Mouse (Mus musculus) adrenal gland, adult 18-20 months (tissue): ENCODE data around the gene Qsox2. TPM values are rescaled to one million over a fixed set of nuclear protein-coding genes. Genes with fewer than 3 reads are reported as not detected.

Experiments
- DNase-seq, 2 experiments: peaks; one replicate each; pipeline ENCODE4 v3.0.0; 2021 to 2022; ENCODE audit warnings: low spot score in 2 of 2
- total RNA-seq, 2 experiments: library from RNA; stranded (reverse); gene quantifications; 1 replicate in 1 of 2; 2 replicates in 1 of 2; pipeline ENCODE4 v1.2.3; 2021

The Qsox2 gene
- total RNA-seq, 2 experiments from 2014 or later, result 16.0 to 17.9 TPM

DNA sequence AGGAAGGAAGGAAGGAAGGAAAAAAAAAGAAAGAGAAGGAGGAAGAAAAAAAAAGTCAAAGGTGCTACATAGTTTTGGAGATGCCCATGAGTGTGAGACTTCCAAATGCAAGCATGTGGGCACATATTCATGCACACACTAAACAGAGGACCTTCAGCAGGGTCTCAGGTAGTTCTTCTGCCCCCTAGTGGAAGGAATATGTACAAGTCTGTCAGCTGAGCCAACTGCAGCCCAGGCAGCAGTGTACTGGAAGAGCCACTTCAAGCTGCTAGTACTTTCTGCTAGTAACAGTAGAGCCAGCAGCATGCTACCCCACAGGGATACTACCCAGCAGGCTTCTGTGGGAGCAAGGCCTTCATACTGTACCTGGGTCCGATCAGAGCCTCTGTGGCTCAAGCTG, 9.5 kb downstream of the Qsox2 start:
- DNase-seq, result peak in 1 of 2 experiments; percentile 12

DNA sequence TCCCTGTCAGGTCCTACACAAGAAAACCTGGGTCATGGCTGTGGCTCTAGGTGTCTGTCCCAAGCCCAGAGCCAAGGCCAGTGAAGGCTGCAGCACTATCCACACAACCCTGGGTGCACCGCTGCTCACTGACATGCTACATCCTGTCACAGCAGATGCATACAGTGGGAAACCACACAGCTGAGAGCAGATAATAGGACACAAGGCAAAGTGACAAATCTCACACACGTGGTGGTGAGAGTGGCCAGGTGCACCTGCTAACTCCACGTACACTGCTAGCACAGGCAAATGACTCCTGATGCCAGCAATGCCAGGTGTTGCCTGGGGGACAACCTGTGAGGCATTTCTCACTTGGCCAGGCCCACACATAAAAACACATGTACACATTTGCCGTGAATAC, 12.1 kb downstream of the Qsox2 start:
- DNase-seq, result no peak

DNA sequence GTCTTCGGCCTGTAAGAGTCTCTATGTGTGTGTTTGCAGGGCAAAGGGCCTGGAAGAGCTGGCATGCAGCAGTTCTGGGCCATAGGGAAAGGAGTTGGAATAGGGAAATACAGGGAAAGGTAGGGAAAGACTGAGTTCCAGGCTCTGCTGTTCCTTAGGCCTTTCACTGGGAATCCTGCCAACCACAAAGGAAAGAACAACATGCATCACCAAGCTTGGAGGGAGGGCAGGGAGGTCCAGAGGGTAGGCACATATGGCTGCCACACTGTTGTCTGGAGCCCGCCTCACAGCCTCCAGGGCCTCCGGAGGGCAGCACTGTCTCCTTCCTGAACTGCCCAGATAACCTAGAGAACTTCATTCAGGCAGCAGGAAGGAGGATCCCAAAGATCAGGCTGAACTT, 13.4 kb downstream of the Qsox2 start:
- no peak for DNase-seq

DNA sequence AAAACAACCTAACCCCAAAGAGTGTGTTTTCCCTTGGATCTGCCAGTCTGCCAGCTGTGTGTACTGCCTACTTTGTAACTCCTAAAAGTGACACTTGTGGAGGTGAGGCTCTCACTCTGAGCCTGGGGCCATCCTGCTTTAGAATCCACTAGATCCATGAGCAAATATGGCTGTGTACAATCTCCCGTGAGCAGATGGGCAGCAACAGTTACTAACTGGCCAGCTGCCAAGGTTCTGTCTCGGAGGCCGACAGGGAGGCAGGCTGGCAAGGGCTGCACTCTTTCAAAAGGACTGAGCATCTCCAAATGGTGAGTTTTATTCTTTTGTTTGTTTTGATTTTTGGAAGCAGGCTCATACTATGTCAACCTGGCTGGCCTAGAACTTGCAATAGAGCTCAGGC, 22.8 kb downstream of the Qsox2 start:
- no peak for DNase-seq

DNA sequence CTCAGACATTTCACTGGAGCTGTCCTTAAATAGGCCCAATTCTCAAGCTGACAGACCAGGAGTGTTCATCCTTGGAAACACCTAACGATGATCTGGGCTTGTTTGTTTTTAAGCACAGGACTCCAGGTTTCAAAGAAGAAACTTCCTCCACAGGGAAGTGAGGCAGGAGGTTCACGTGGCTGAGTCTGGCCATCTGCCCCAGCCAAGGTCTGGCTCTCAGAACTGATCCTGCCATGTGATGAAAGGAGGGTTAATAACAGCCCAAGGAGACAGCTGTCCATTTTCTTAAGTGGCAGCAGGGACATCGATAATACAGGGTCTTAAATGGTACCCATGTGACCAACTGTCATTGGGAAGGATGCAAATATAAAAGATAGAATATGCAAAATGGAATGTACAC, 27.8 kb downstream of the Qsox2 start:
- DNase-seq, result no peak

DNA sequence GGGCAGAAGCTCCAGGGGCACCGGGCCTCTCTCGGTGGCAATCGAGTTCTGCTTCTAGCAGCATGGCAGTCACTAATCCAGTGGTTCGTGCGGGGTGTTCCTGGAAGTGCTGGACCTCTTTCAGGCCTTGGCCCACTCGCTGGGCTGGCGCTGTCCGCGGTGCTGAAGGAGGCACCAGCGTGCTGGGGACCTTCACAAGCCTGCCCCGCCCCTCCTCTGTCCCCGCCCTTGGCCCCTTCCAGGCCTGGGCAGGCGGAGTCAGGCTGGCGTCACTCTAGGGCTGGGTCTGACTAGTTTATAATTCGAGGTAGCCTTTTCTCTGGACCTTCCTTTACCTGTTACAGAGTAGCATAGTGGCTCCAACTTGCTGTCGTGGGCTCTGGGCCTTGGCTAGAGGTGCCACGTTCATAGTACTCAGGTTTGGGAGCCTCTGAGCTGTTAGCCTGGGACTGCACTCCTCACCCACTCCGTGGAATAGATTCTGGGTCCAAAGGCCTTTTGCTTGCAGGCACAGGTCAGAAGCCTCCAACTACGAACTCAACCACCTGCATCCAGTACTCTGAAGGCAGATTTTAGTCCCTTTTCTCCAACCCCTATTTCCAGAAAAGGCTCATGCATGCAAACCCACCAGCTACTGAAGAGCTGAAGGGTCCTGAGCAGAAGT, 29.1 kb downstream of the Qsox2 start, which contains the start of gene Lhx3:
Lhx3 (minus strand) TSS at position 164 of the 664 bp plus-strand sequence.
- peak; percentile 89 to 92 for DNase-seq

DNA sequence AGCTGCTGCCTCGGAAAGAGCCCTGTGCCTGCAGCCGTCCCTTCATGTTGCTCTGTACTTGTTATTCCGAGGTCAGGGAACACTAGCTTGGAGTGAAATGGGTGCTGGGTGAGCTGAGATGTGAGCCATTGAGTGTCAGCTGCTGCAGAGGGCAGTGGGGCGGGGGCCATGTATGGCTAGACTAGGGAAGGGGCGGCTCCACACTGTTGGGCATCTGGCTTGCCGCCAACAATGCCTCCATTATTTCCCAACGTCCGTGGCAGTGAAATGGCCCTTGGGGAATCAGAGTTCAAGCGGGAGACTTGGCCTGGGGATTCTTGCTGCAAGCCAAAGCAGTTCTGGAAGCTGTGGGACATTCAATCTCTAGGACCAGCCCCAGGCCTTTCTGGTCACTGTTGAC, 29.8 kb downstream of the Qsox2 start:
- no peak for DNase-seq

DNA sequence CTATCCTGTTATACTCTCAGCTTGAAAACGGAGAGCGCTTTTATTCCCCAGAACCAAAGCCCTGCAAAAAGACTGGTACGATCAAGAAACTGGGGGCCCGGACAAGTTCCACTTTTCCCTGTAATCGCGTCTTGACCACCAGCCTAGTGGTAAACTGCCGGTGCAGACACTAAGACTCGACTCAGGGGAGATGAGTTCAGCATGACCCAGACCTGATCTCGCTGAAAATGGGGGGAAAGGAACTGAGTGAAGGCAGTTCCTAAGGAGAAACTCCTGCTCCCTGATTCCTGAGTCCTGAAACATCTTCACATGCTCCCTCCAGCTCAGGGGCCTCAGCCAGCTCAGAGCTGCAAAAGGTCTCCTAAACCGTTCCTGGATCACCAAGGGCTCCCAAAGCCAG, 31.6 kb downstream of the Qsox2 start:
- DNase-seq, result no peak

DNA sequence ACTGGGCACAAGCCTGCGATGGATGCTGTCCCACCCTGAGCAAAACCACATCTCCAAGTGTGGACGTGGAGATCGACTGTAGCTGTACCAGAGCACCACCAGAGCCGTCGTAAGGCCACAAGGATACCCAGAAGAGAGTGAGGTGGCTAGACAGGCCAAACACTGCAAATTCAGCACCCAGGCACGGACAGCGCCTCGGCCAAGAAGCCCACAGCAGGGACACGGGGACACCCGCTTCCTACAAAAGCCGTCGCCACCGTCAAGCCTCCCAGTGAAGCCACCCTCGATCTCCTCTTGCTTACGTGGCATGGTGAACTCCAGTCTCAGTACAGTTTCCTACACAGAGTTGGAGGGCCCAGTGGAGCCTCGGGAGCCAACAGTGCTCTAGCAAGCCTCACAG, 32.2 kb downstream of the Qsox2 start:
- peak in 1 of 2 experiments; percentile 33 for DNase-seq

DNA sequence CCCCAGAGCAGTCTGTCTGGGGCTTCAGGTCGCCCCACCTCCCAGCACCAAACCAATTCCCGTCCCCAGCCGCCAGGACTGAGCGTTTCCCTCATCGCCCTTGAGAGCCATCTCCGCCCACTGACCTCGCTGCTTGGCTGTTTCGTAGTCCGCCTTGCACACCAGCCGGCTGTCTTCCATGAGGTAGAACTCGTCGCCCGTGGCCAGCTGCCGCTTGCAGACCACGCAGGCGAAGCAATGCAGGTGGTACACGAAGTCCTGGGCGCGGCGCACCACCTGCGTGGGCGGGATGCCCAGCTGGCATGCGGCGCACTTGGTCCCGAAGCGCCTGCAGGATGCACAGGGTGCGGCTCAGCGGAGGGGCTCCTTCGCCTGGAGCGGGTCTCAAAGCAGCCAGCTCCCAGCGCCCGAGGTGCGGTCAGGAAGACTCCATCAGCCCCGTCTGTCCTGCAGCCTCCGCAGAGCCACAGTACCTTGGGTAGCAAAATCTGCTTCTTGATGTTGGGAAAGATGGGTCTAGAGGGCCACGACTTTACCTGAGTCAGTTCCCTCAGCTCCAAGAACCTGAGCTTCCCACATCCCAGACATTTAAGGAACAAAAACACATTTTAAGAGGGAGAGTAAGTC, 34.4 kb downstream of the Qsox2 start:
- peak in 1 of 2 experiments; percentile 63 for DNase-seq

DNA sequence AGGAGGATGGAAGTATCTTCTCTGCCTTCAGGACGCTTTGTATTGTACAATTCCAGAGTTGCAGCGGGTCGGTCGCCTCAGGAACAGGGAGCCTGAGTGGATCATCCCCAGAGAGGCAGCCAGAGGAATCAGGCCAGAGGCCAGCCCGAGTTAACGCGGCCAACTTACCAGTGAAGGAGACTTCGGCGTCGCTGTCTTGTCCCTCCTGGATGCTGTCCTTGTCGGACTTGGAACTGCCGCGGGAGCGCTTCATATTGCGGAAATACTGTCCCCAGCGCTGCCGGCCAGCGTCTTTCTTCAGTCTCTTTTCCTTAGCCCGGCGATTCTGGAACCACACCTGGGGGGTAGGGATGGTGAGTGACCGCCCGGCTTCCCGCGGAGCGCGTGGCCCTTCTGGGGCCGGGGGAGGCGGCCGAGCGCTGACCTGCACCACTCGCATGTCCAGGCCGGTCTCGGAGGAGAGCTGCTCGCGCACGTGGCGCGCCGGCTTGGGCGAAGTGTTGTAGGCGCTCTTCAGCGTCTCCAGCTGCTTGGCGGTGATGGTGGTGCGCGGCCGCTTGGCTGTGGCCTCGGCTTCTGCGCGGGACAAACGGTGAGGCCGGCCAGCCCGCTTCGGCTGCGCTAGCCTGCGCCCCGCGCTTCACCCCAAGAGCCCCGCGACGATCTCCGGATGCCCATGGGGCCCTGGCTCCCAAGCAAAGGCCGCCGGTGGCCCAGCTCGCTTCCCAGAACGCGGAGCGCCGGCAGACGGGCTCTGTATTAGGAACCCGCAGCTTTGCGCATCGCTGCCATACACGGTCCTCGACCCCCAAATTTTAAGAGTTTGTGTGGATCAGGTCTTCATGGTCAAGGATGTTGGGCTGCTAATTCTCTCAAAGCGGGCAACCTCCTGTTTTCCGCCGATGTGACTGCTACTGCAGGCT, 35.1 kb downstream of the Qsox2 start:
- peak in 1 of 2 experiments; percentile 29 for DNase-seq

DNA sequence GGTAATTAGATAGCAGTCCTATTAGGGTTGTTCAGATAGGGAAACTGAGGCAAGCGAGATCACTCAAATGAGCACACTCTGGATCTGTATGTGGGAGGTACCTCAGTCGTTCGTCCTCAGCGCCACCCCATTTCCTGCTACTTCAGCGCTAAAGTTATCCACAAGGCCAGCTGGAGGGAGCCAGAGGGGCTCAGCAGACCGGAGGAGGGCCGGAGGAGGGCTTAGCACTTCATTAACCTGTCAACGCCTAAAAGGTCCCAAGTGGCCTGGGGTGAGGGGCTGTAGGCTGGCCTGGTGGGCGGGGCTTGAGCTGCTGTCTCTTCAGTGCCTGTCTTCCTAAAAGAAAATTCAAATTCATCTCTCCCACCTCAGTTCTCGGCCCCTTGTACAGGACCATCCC, 38.8 kb downstream of the Qsox2 start:
- no peak for DNase-seq

DNA sequence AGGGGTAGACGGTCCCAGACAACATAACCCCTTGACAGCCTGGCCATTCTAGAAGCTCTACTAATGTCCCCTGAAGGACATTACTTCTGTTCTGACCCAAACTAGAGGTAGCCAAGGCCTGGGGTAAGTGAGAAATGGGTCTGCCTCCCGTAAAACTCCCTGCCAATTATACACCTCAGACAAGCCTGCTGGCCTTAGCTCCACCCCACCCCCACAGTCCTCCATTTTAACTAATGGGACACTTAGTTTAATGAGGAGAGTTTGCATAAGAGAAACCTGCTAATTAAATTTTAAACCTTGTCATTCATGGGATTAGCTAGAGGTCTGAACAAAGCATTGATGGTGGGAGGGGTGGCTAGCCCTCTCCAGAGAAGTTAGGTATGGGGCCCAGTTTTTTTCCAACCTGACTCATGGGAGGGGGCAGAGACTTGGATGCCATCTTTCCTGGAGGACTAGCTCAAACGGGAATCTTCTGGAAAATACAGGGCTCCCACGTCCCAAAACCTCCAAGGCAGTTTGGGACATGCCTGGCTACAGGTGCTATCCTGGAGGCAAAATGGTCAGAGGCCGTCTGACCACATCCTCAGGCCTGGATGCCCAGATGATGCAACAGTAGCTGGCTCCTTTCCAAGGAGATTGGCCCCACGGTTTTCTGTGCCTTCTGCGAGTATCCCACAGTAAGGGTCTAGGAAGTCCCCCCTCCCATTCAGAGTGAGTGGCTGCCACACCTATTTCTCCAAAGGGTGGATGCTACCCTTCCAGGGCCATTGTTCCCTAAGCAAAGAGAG, 42.6 kb downstream of the Qsox2 start:
- no peak for DNase-seq

DNA sequence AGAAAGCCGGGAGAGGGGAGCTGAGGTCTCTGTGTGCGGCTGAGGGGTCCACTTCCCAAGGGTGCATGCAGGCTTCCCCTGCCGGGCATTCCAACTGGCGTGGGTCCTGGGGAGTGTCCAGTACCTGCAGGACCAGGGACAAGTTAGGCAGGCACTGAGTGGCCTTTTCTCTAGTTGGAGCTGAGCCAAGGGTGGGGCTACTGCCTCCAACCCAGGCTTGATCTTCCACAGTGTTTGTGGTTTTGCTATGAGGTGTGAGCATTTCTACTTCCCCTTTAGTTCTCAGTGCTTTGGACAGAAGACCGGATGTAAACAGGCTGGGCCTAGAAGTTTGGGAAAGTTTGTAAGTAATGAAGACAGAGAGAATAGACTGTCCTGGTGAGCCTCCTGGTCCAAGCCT, 48.8 kb downstream of the Qsox2 start:
- DNase-seq, result no peak

DNA sequence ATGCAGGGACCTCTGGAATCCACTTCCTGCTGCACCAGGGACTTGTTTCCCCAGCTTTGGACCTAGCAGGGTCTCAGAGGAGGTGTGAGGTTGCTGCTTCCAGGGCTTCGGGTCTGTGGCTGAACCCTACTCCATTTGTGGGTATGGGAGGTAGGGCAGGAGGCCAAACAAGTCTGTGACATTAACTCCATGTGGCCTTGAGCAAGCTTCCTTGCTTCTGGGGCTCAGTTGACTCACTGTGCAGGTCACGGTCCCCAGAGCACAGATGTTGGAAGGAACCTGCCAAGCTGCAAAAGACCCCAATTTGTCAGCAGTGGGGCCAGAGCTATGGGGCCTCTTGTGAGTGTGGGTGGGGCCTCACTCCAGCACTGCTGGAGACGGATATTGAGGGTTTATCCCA, 53.0 kb downstream of the Qsox2 start:
- no peak for DNase-seq

DNA sequence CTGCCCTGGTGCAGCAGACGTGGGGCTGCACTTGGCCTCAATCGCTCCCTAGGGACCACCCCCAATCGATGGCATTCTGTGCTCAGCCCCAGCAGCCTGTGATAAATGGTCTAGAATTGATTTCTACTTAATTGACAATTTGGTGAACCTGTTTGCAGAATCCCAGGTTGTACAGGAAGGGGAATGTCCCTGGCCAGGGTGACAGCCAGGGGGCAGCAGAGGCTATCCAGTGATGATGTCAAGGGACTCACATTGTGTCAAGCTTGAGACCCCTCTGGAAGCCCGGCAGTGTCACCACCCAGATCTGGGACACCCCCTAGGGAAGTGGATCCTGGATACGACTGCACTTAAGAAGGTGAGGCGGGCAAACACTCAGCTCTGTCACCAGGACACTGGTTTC, 54.7 kb downstream of the Qsox2 start:
- peak; percentile 49 to 61 for DNase-seq

DNA sequence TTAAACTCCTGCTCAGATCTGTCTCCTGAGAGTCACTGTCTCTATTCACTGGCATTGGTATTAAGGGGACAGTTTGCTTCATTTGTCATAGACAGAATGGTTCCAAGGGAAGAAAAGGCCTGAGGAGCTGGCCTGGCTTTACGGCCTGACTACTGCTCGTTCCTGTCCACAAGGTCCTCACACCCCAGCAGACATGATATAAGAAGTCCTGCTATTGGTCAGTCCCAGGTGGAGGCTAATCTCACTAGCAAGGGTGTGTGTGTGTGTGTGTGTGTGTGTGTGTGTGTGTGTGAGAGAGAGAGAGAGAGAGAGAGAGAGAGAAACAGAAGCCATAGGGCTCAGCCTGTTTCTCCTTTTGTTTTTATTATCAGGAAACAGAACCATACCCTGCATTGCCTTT, 60.1 kb downstream of the Qsox2 start:
- no peak for DNase-seq

DNA sequence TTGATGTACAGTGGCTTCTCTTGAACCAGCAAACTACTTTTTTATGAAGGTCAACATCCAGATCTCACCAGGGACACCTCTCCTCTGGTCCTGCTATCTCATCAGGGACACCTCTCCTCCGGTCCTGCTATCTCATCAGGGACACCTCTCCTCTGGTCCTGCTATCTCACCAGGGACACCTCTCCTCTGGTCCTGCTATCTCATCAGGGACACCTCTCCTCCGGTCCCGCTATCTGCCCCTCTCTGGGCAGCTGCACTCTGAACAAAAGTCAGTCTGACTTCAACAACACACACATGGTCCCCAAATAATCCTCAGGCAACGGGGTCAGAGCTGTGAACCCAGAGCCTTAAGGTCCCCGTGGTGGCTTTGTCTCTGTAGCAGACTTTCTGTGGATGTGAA, 60.6 kb downstream of the Qsox2 start:
- no peak for DNase-seq

DNA sequence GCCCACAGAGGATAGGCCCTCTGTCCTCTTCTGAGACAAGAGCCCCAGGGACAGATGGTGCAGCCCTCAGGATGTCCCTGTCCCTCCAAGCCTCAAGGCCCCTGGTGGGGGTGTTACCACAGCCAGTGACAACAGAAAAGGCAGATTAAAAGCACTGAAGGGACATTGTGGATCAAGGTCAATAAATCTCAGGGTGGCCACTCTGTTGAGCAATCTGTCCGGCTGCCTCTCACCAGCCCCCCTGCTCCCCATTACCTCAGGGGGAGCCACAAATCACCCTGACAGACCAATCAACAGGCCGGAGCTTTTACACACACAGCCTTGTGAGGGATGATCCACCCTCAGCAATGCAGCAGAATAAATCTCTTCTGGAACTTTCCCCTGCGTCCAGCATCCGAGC, 62.1 kb downstream of the Qsox2 start:
- DNase-seq, result peak in 1 of 2 experiments; percentile 20

DNA sequence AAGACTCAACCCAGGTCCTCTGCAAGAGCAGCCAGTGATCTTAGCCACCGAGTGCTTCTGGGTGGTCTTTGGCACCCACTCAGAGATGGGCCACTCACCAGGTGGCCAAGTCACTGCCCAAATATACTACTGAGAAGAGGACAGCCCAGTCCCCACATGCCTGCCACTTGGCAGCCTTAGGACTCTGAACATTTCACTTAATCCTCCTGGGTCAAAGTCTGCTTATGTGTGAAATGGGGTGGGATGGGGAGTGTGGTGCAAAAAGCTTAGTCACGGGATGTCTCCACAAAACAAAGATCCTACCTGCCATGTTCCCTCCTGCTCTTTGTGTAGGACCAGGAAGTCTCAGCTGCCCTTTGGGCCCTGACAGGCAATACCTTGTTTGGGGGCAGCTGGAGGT, 65.2 kb downstream of the Qsox2 start:
- no peak for DNase-seq

DNA sequence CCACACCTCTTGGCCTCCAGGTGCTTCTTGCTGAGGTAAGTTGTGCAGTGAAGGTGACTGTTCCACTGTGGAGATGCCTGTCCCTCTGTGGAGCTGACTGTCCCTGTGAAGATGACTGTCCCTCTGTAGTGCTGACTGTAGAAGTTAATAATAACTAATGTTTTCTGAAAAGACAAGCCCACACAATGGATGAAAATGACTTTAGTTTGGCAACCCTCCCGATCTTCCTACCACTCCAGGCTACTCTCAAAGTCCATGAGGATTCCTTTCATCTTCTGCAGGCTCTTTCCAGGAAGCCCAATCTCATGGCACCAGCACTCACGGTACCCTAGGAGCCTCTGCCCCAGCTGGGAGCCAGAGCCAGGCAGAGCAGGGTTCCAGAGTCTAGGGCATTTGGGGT, 66.9 kb downstream of the Qsox2 start:
- DNase-seq, result no peak
